Mouse (Mus musculus) embryonic facial prominence, embryonic 13.5 days (tissue): Measurements from ENCODE around the gene Mrpl23. TPM values are rescaled to one million over a fixed set of nuclear protein-coding genes. Genes with fewer than 3 reads are reported as not detected.

Experiments
- ATAC-seq: fragments of 200-750 bp; cut with Nextera tagmentation; 2 replicates; pipeline ENCODE4 v1.8.0; 2017; ENCODE audit warnings: low read depth; ENCODE audit not compliant: insufficient number of reproducible peaks, insufficient read depth, low FRiP score, low TSS enrichment
- H3K27ac ChIP-seq: fragments of 300-500 bp; sonication (generic); 2 replicates; pipeline ENCODE4 v1.5.1; 2015; ENCODE audit warnings: moderate library complexity, mild to moderate bottlenecking, inconsistent platforms
- H3K27me3 ChIP-seq: fragments of 300-500 bp; sonication (generic); 2 replicates; pipeline ENCODE4 v1.6.1; 2015; ENCODE audit warnings: mild to moderate bottlenecking, inconsistent platforms
- H3K36me3 ChIP-seq: fragments of 300-500 bp; sonication (generic); 2 replicates; pipeline ENCODE4 v1.6.1; 2015; ENCODE audit warnings: mild to moderate bottlenecking, inconsistent platforms
- H3K4me1 ChIP-seq: fragments of 300-500 bp; sonication (generic); 2 replicates; pipeline ENCODE4 v1.6.1; 2015; ENCODE audit warnings: inconsistent platforms
- H3K4me2 ChIP-seq: fragments of 300-500 bp; sonication (generic); 2 replicates; pipeline ENCODE4 v1.6.1; 2015; ENCODE audit warnings: moderate library complexity, mild to moderate bottlenecking, inconsistent platforms
- H3K4me3 ChIP-seq: fragments of 300-500 bp; sonication (generic); 2 replicates; pipeline ENCODE4 v1.5.1; 2015; ENCODE audit warnings: mild to moderate bottlenecking, inconsistent platforms
- H3K9ac ChIP-seq: fragments of 300-500 bp; sonication (generic); 2 replicates; pipeline ENCODE4 v1.6.1; 2015; ENCODE audit warnings: mild to moderate bottlenecking, inconsistent platforms
- H3K9me3 ChIP-seq: fragments of 300-500 bp; sonication (generic); 2 replicates; pipeline ENCODE4 v1.6.1; 2016; ENCODE audit warnings: inconsistent platforms
- WGBS: fragments of 180-500 bp; shearing (Covaris S2); methylation state at CpG from one replicate; pipeline ENCODE4 v1.1.7; 2015; ENCODE audit warnings: mixed read lengths; 5-methylcytosine and 5-hydroxymethylcytosine counted together
- polyA plus RNA-seq: library from polyadenylated mRNA; unstranded; fragments of >200 nt; fragmentation: Nextera tagmentation; extraction: Ambion mirVana; gene quantifications from 2 replicates; pipeline ENCODE4 v1.2.1, GENCODE M21; 2015

Gene Mrpl23
- polyA plus RNA-seq, 1 experiment from 2014 or later, result 36.0 TPM

GRCm38 (mm10) chr7:142537879-142538278, 5.4 kb downstream of the Mrpl23 start:
- Histone ChIP-seq H3K4me1 (peaks cover 75% of the 10 kb centered on the region), H3K4me2 (peak overlapping the region; percentile 27), H3K4me3 (no peak overlapping the region), H3K27me3 (no peaks in the 10 kb centered on the region), H3K36me3 (peaks cover 23% of the 10 kb centered on the region), H3K9me3 (no peaks in the 10 kb centered on the region), H3K9ac (peak overlapping the region; percentile 61), H3K27ac (peak overlapping the region; percentile 98)
- peak; percentile 64; the same call in 1 of the 2 replicates for ATAC-seq
- 3% methylated on average over 6 of the region's 6 CpGs for WGBS

GRCm38 (mm10) chr7:142538291-142538690, 5.8 kb downstream of the Mrpl23 start:
- Histone ChIP-seq H3K36me3 (peaks cover 23% of the 10 kb centered on the region), H3K4me3 (no peak overlapping the region), H3K9me3 (no peaks in the 10 kb centered on the region), H3K27me3 (no peaks in the 10 kb centered on the region), H3K4me2 (peak overlapping the region; percentile 27), H3K9ac (peak overlapping the region; percentile 61), H3K27ac (peak overlapping the region; percentile 98), H3K4me1 (peaks cover 76% of the 10 kb centered on the region)
- 10% methylated on average over 4 of the region's 4 CpGs for WGBS
- ATAC-seq, result no peak

GRCm38 (mm10) chr7:142538766-142539165, 6.3 kb downstream of the Mrpl23 start:
- Histone ChIP-seq H3K4me1 (peaks cover 76% of the 10 kb centered on the region), H3K9me3 (no peaks in the 10 kb centered on the region), H3K27ac (peak overlapping the region; percentile 98), H3K27me3 (no peaks in the 10 kb centered on the region), H3K9ac (peak overlapping the region; percentile 61), H3K4me2 (peak overlapping the region; percentile 27; the same call in 1 of the 2 replicates), H3K36me3 (peaks cover 23% of the 10 kb centered on the region), H3K4me3 (no peak overlapping the region)
- 13% methylated on average over 6 of the region's 6 CpGs for WGBS
- ATAC-seq, result no peak

GRCm38 (mm10) chr7:142539828-142540227, 7.3 kb downstream of the Mrpl23 start:
- peaks cover 23% of the 10 kb centered on the region for H3K36me3 ChIP-seq
- H3K9me3 ChIP-seq, result no peaks in the 10 kb centered on the region
- no peak overlapping the region for H3K4me3 ChIP-seq
- peaks cover 71% of the 10 kb centered on the region for H3K4me1 ChIP-seq
- ATAC-seq, result no peak
- no peak overlapping the region for H3K9ac ChIP-seq
- no peaks in the 10 kb centered on the region for H3K27me3 ChIP-seq
- H3K4me2 ChIP-seq, result no peak overlapping the region
- 59% methylated on average over 8 of the region's 8 CpGs for WGBS
- peak overlapping the region; percentile 98 for H3K27ac ChIP-seq

- H3K27ac ChIP-seq, result peak overlapping the region; percentile 98
- no peak overlapping the region for H3K4me3 ChIP-seq
- no peak overlapping the region for H3K4me2 ChIP-seq
- ATAC-seq, result peak; percentile 62; the same call in 1 of the 2 replicates
- no peaks in the 10 kb centered on the region for H3K9me3 ChIP-seq
- H3K4me1 ChIP-seq, result peaks cover 71% of the 10 kb centered on the region
- peak overlapping the region; percentile 57 for H3K9ac ChIP-seq
- H3K36me3 ChIP-seq, result peaks cover 11% of the 10 kb centered on the region
- 8% methylated on average over 11 of the region's 11 CpGs for whole genome bisulfite sequencing
- no peaks in the 10 kb centered on the region for H3K27me3 ChIP-seq
Observed at GRCm38 (mm10) chr7:142542771-142543303, 10.4 kb downstream of the Mrpl23 start.

- H3K4me2 ChIP-seq, result no peak overlapping the region
- peak overlapping the region; percentile 46; the same call in 1 of the 2 replicates for H3K9ac ChIP-seq
- peak overlapping the region; percentile 80 for H3K27ac ChIP-seq
- H3K4me1 ChIP-seq, result peaks cover 54% of the 10 kb centered on the region
- H3K4me3 ChIP-seq, result no peak overlapping the region
- 32% methylated on average over 7 of the region's 7 CpGs for WGBS
- no peaks in the 10 kb centered on the region for H3K9me3 ChIP-seq
- ATAC-seq, result no peak
- no peaks in the 10 kb centered on the region for H3K27me3 ChIP-seq
- H3K36me3 ChIP-seq, result peaks cover 6% of the 10 kb centered on the region
Observed at GRCm38 (mm10) chr7:142545967-142546366, 13.5 kb downstream of the Mrpl23 start.

- Histone ChIP-seq H3K36me3 (no peaks in the 10 kb centered on the region), H3K9me3 (no peaks in the 10 kb centered on the region)
Observed at GRCm38 (mm10) chr7:142547874-142548273, 15.4 kb downstream of the Mrpl23 start.

GRCm38 (mm10) chr7:142548706-142549105, 16.2 kb downstream of the Mrpl23 start:
- no peak overlapping the region for H3K4me2 ChIP-seq
- no peaks in the 10 kb centered on the region for H3K36me3 ChIP-seq
- H3K4me3 ChIP-seq, result no peak overlapping the region
- 36% methylated on average over 6 of the region's 6 CpGs for WGBS
- H3K27me3 ChIP-seq, result no peaks in the 10 kb centered on the region
- no peak overlapping the region for H3K9ac ChIP-seq
- H3K9me3 ChIP-seq, result no peaks in the 10 kb centered on the region
- peaks cover 57% of the 10 kb centered on the region for H3K4me1 ChIP-seq
- H3K27ac ChIP-seq, result no peak overlapping the region
- no peak for ATAC-seq

More at GRCm38 (mm10) chr7:142547874-142548273, 15.4 kb downstream of the Mrpl23 start:
- no peak overlapping the region for H3K4me2 ChIP-seq
- H3K27me3 ChIP-seq, result no peaks in the 10 kb centered on the region
- WGBS, result 48% methylated on average over 2 of the region's 2 CpGs
- ATAC-seq, result no peak
- peaks cover 57% of the 10 kb centered on the region for H3K4me1 ChIP-seq
- no peak overlapping the region for H3K4me3 ChIP-seq
- peak overlapping the region; percentile 23; the same call in 1 of the 2 replicates for H3K27ac ChIP-seq
- no peak overlapping the region for H3K9ac ChIP-seq

GRCm38 (mm10) chr7:142549941-142550763, 17.7 kb downstream of the Mrpl23 start:
- Histone ChIP-seq H3K4me1 (peaks cover 65% of the 10 kb centered on the region), H3K4me2 (no peak overlapping the region), H3K36me3 (no peaks in the 10 kb centered on the region), H3K27ac (peak overlapping the region; percentile 48), H3K4me3 (no peak overlapping the region), H3K9ac (no peak overlapping the region), H3K27me3 (no peaks in the 10 kb centered on the region), H3K9me3 (no peaks in the 10 kb centered on the region)
- WGBS, result 87% methylated on average over 10 of the region's 10 CpGs
- ATAC-seq, result no peak

GRCm38 (mm10) chr7:142550935-142551373, 18.5 kb downstream of the Mrpl23 start:
- Histone ChIP-seq H3K9me3 (no peaks in the 10 kb centered on the region), H3K36me3 (no peaks in the 10 kb centered on the region), H3K27ac (peak overlapping the region; percentile 48), H3K4me2 (no peak overlapping the region), H3K4me3 (no peak overlapping the region), H3K4me1 (peaks cover 64% of the 10 kb centered on the region), H3K9ac (no peak overlapping the region), H3K27me3 (no peaks in the 10 kb centered on the region)
- ATAC-seq, result no peak
- whole genome bisulfite sequencing, result 66% methylated on average over 14 of the region's 14 CpGs

- Histone ChIP-seq H3K9me3 (no peaks in the 10 kb centered on the region), H3K27me3 (no peaks in the 10 kb centered on the region), H3K4me1 (peaks cover 58% of the 10 kb centered on the region), H3K4me3 (no peak overlapping the region), H3K36me3 (no peaks in the 10 kb centered on the region), H3K4me2 (no peak overlapping the region), H3K9ac (no peak overlapping the region), H3K27ac (peak overlapping the region; percentile 97)
- no peak for ATAC-seq
- 94% methylated on average over 5 of the region's 5 CpGs for WGBS
Observed at GRCm38 (mm10) chr7:142551691-142552090, 19.2 kb downstream of the Mrpl23 start.
